Mouse (Mus musculus) T-helper 17 cell (primary cell): ENCODE measurements at regions not wholly inside any gene's neighbourhood (a gene's known extent, or its start where the extent isn't known, plus 50 kb on each side); places are given as distances from the start of the nearest gene placed in this dataset.
"Not testable (repeated sequence)": the region's sequence is repeated elsewhere in the genome, so short reads cannot be mapped to it uniquely, and the experiment has no call there.

Experiments used
- in situ Hi-C, 2 experiments: fragments of 300-600 bp; cut with MboI, MseI; formaldehyde crosslinking; loops; 1 replicate in 1 of 2; 2 replicates in 1 of 2; pipeline ENCODE4 v1.15.1; 2025; ENCODE audit warnings: high pct_unique_total_duplicates in 2 of 2

DNA sequence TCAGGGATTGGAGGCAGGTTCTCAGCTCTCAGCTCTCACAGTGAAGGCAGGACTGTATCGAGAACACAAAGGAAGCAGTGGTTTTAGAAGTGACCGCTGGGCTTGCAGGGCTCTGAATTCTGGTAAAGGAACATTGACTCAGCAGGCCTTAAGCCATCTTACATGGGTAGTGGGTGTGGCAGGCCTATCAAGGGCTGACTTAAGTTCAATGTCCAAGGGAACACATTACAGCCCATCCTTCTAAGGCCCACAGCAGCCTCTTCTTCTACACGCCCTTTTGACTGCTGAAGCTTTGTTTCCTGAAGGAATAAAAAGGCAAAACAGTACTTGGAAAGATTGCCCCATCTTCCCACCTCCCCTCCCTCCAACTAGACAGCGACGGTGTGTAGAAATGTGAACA, 137.6 kb downstream of the Tnfsf18 start:
- in situ Hi-C loops: no loop called here

DNA sequence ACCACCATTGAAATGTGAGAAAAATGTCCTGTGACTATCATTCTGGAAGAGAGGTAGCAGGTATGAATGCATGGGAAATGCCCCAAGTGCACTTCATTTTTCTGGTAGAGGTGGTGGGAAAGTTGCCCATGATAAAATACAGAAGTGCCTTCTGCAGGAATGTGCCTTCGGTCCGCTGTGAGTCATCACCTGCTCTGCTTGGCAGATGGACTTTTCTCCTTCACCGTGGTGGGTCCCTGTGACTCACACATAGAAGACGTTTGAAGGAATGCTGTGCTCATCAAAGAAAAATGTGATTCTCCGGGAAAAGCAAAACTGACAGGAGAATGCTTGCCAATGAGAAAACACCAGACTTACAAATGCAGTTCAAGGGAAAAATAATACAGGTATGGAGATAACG, 126.8 kb downstream of the Tnfsf18 start:
- in situ Hi-C loops: no loop called here

DNA sequence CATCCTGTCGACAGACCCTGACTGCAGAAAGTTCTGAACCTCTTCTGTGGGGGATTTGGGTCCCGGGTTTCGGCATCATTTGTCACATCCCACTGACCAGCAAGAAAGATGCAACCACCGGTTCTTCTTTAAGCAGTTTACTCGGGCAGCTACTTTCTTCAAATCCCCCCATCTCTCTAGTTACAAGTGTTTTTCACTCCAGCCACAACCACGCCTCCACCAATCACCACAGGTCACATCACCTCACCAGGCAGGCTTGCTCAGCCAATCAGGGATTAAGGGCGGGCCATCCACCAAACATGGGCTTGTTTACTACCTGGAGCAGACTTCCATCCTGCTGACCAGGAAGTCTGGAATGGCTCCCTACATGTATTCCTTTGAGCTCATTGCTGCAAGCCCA, 119.6 kb downstream of the Tnfsf18 start:
- in situ Hi-C loops: not testable (repeated sequence)

DNA sequence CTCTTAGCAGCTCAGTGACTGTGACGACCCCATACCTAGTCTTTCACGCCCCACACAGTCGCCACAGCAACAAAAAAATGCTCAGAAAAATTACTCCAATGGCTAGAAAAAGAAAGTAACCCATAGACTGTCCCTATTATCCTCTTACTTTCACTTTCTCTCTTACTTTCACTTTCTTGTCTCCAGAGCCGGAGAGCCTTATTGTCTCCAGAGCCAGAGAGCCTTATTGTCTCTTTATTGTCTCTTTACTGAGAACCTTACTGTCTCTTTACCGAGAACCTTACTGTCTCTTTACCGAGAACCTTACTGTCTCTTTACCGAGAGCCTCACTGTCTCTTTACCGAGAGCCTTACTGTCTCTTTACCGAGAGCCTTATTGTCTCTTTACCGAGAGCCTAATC, 119.2 kb downstream of the Tnfsf18 start:
- in situ Hi-C loops: not testable (repeated sequence)

DNA sequence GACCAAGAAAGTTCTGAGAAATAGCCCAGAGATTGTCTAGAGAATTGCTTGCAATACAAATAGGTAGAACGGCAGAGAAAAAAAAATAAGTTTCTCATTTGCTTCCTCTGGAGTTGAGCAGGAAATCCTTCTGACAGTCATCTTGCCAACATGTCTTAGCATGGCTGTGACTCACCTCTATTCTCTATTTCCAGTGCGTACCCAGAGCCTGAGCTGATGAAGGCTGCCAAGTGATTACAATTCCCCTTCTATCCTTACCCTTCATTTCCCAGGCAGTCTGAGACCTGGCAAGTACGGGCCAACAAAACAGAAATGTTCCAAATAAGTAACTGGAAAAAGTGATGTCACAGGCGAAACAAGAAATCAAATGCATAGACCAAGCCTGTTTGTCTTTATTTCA, 113.0 kb downstream of the Tnfsf18 start:
- in situ Hi-C loops: no loop called here

DNA sequence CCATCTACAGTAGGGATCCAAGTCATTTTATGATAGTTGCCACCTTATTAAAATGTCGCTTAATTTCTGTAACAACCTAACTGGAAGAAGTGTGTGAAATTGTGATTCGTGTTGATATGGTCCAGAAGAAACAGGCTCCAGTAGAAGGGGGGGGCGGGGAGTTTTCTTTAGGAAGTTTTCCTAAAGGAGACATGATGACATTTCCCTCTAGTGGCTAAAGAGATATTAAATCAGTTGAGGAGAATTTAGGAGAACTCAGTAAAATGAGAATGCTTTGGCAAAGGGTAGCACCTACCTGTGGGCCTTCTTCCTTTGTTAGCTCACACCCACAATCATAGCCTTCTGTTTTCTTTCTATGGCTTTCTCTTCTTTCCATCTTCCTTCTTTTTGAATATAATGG, 107.7 kb downstream of the Tnfsf18 start:
- in situ Hi-C loops: no loop called here

DNA sequence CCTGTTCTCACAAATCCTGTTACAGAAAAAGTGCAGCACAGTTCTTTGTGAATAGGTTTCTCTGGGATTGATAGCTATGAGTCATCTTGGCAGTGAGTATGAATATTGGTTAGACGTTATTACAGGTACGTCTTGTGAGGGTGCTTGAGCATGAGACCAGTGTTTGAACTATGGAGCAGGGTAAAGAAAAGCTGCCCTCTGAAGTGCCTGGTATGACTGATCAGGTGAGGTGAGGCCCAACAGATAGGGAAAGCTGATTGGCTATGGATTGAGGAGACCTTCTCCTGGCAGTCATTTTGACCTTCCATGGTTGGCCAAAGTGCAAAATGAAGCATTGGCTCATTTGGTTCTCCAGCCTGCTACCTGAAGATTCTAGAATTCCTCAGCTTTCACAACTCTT, 106.7 kb downstream of the Tnfsf18 start:
- in situ Hi-C loops: no loop called here

DNA sequence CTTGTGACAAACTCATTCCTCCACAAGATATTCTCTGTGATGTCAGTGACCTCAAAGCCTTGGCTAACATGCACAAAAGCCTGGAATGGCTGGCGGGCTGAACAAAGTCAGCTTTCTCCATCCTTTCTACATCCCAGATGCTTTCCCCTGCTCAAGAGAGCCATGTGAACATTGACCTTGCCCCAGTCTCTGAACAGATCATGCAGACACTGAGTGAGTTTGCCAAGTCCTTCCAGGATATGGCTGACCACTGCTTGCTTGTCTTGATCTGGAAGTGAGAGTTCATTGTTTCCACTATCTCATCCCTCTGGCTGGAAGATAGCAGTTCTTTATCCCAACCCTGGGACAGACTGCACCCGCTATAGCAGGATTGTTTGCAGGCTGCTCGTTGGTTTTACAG, 103.7 kb downstream of the Tnfsf18 start:
- in situ Hi-C loops: loop anchor here in 1 of 2 experiments (25.0 kb wide), 1 partner anchor 1361 kb away; no protein-coding TSS in a partner anchor

DNA sequence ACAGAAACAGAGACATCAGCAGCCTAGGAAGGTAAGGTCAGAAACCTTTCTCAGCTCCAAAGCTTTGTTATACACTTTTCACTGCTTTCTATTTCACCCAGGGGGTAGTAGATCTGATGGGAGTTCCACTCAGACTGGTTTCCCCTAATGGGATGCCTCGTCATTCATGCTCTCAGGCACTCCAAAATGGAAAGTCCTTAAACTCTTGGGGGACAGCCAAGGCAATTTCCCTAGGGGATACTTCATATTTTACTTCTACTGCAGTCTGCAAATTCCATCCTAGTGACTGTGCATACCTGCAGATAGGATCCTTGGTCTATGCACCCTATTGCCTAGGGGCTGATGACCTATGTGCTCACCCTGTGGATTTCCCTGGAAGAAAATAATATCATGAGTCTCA, 82.1 kb downstream of the Tnfsf18 start:
- in situ Hi-C loops: loop anchor here in 1 of 2 experiments (10.0 to 25.0 kb wide), 2 partner anchors 172 to 1339 kb away; no protein-coding TSS in a partner anchor

DNA sequence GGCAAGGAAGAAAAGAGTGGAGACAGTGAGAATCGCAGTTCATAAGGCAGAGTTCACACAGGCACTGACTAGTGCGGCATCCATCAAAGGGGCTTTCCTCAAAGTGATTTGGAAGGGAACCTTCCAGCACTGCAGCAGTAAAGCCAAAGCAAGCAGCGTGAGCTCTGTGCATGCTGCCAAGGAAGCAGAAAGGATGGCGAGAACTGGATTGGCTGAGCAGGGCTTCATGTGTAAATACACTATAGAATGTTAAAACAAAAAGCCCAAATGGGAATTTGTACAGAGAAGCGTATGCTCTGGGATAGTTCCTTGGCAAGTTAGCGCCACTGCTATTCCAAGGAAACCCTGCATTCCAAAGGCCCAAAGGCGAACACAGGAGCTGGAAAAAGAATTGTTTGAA, 81.5 kb downstream of the Tnfsf18 start:
- in situ Hi-C loops: loop anchor here in 1 of 2 experiments (10.0 to 25.0 kb wide), 2 partner anchors 171 to 1339 kb away; no protein-coding TSS in a partner anchor

DNA sequence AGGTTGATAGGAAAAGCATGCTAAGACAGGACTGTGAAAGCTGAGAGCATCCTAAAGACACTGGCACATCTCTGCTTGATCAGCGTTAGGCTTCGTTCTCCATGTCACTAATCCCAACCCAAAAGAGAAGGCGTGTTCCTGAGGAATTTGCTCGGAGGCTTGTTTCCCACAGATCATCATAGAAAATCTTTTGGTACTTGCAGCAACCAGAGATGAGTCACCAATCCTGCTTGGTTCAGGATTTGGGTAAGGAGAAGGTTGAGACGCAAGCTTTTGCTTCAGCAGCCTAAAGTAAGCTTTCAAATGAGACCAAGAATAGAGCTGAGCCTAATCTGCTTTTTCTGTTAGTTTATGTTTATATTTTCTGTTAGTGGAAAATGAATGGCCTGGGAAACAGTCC, 80.7 kb downstream of the Tnfsf18 start:
- in situ Hi-C loops: loop anchor here in 1 of 2 experiments (10.0 to 25.0 kb wide), 2 partner anchors 170 to 1338 kb away; no protein-coding TSS in a partner anchor

DNA sequence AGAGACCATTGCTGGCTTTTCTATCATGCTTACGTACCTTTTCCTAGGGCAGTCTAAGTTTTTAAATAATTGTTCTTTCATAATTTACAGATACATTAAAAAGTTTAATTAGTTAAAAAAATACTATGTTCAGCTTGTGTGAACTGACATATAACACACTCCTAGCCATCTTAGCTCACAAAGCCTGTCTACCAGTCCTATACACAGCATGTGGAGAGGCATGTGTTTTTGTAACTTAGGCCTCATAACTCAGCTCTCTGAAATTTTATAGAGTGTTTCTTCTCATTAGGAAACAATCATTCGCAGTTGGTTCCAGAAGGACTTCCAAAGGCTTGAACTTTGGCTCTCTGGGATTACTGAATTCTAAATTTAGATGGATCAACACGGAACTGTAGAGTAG, 76.3 kb downstream of the Tnfsf18 start:
- in situ Hi-C loops: loop anchor here in 1 of 2 experiments (10.0 kb wide), 1 partner anchor 166 kb away; no protein-coding TSS in a partner anchor

DNA sequence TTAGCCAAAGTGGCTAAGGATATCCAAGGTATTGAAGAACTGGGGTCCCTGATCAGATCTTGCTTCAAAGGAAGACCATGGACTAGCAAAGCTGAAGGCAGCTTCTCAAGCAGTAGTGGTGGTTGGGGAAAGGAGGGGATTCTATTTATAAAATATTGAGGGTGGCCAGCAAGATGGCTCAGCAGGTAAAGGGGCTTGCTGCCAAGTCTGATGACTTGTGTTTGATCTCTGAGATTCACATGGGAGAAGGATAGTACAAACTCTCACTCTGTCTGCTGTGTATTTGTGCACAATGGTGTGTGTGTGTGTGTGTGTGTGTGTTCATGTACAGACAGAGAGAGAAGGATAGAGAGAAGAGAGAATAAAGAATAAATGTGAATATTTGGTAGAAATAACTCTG, 73.4 kb downstream of the Tnfsf18 start:
- in situ Hi-C loops: no loop called here

DNA sequence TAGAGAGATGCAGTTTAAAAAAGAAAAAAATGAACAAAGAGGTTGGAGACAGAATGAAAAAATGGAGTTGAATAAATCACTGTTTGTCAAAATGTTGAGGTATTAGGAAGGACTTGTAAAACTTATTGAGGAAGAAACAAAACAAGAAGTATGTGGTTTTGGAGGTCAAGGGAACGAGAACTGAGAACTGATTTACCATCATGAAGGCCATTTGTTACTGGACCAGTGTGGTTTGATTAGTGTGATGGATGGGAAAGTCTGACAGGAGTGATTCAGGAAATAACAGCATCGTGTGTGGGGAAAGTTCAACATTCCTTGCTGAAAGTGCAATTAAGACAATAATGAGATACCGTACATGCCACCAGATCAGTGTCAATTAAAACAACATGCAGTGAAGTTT, 65.9 kb downstream of the Tnfsf18 start:
- in situ Hi-C loops: no loop called here
